Mouse (Mus musculus): ENCODE data around the gene Olfr869.

The Olfr869 gene

DNA sequence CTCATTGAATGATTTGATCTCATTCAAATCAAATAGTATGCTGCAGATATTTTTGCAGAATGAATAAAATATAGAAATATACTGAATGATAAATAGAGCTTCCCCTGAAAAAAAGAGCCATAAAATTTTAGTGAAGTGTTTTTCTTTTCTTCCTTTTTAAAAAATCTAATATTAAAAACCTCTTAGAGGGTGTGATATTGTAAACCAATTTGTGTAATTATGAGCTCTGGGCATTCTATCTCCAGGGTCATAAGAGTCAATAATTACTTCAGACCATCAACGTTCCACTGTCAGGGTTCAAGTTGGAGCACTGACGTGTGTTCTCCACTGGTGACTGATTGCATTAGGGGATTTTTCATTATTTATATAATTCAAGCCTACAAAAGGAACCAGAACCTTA, at the start of gene Olfr869:
Olfr869 (plus strand) TSS at position 301 of the 400 bp plus-strand sequence.
- DNase-seq (ENCODE audit: low spot score in 2 of 2) = no peak

DNA sequence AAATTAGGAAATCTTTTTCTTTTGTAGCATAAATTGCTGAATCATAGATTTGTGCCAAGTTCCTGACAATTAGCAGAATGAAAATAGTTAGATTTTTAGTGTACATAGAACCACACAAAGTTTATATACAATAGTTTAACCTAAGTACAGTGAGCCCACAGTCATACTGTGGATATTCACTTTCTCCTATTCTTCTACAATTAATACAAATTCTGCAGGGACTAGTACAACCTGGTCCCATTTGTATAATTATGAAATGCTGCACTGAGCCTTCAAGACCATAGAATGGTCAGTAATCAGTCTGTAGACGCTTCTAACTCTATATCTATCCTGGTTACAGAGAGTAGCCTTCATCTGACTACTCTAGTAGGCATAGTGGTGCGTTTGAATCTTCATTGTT, 30.5 kb upstream of the Olfr869 start, which contains the start of gene Olfr868:
Olfr868 (plus strand) TSS at position 301 of the 400 bp plus-strand sequence.
- no peak for DNase-seq (ENCODE audit: low spot score in 2 of 2)

DNA sequence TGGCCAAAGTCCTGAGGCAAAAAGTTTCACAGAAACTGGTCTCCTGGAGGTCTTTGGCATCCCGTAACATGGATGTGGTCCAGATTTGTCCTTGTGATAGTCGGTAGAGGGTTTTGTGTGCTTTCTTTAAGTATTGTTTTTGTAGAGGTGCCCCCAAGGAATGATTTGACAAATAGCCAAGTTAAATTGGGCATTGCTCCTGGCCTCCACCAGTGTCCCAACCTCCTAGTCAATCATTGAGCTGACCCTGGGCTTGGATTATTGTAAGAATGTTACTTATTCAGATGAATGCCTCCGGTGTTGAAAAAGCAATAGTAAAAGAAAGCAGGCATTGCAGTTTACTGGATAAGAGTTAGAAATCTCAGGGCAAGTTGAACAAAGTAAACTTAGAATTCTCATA, 20.9 kb downstream of the Olfr869 start:
- DNase-seq (ENCODE audit: low spot score in 2 of 2) = no peak

DNA sequence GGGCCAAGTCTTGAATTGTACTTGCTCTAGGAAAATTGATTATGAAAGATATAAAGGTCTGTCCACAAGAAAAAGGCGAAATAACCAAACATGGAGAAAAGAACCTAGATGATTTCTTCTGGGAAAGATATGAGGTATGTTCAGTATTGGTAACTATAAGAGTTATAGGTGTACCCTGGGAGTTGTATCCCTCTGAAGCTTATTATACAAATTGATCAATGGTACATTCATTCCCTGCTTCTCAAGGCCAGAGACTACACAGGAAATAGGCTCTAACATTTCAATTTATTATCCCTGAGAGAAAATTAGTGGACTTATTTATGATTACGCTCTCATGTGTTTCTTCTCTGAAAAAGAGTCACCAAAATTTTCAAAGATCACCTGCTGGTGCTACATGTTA, 45.1 kb downstream of the Olfr869 start, which contains the start of gene Olfr870:
Olfr870 (minus strand) TSS at position 101 of the 400 bp plus-strand sequence.
- no peak for DNase-seq (ENCODE audit: low spot score in 2 of 2)

DNA sequence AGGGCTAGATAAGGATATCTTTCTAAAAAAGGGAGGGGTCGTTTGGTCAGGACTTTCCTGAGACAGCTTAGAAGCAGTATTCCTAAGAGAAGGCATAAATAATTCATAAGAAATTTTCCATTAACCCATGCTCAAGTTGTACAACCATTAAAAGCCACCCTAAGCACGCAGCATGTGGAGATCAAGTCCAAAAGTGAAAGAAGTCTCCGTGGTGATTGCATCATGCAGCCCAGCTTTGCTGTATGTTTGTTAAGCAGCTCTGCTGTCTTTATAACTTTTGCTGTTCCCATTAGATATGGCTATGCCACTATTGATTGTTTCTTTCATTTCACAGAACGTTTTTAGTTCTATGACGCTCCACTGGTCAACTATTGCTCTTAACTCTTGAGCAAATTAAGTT, 50.7 kb downstream of the Olfr869 start:
- DNase-seq (ENCODE audit: low spot score in 2 of 2) = no peak
